Mouse (Mus musculus) embryo, embryonic 10.5 days (tissue): ENCODE measurements at regions not wholly inside any gene's neighbourhood (a gene's known extent, or its start where the extent isn't known, plus 50 kb on each side); places are given as distances from the start of the nearest gene placed in this dataset.
A peak's percentile ranks its signal among the peaks of the same experiment; 100 is the strongest.
"Not testable (repeated sequence)": the region's sequence is repeated elsewhere in the genome, so short reads cannot be mapped to it uniquely, and the experiment has no call there.

Experiments
- DNase-seq: peaks from one replicate; pipeline ENCODE4 v3.0.0-alpha.2; 2015; ENCODE audit warnings: low spot score

DNA sequence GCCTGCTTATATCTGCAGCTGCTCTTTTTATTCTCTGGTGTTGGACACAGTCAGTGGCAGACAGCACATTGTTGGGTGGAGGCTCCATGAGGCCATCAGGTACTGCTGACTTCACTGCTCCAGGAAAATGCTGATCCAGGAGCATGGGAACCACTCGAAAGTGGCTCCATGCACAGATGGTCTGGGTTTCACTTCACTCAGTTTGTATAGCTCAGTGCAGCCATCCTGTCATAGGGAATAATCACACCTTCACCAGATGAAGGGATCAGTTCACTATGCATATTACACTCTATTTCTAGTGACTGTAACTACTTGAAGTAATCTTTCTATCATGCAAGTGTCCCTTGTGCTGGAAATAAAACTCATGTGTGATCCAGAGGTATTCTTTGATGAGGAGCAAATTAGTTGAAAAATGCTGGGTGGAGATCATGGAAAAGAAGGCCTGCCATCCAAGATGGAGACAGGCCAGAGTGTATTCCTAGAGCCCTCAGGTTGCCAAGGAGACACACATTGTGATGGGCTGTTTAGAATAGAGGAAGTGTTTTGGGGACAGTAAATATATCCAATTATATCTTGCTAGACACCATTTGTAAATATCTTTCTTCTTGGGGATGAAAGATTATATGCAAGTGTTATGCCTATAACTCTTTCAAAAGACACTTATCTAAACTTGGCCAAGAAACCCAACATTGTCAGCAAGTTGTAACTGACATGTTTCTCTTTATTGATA lies 103.7 kb upstream of the Arhgap42 start:
- DNase-seq = no peak

DNA sequence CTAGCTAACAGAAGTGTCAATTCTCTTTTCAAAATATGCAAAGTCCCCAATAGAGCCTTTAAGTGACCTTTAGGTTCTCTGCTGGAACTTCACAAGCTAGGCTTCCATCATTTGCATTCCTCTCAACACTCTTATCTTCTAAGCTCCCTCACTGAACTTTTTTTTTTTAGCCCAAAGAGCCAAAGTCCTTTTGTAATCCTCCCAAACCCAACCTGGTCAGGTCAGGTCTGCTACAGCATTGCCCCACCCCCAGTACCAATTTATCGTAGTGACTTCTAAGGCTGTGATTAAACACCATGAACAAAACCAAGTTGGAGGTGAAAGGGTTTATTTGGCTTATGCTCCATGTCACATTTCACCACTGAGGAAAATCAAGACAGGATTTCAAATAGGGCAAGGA lies 79.7 kb upstream of the Arhgap42 start:
- DNase-seq = no peak

DNA sequence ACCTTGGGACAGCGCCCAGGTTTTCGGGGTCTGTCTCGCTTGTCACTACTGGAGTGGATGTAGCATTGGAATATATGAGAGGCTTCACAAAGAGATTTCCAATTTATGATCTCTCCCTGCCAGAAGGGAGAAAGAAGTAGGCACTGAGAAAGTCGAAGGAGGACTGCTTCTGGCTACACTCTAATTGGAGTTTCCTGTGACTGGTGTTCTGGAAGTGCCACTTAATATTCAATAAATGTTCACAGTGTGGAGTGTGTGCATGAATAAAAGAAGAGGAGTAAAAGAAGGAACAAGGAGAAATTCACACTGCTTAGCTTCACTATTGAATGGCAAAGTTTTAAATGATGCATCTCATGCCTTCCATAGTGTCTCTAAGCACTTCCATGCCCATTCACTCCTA lies 77.1 kb upstream of the Arhgap42 start:
- no peak for DNase-seq

DNA sequence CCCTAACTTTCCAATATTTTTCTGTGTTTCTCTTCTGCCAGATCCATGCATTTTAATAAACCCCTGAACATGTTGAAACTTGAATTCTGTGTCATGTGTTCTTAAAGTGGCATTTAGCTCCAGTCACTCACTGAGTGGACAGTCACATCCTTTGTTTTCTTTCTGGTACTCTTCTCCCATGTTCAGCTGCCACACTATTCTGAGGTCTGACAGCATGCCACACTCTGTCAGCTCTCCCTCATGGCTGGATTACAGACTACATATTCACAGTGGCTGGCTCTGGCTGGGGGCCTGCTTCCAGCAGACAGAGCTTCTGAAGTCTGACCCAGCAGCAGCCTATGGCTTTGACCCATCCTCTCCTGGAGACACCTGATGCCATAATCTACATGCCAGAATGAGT lies 73.4 kb upstream of the Arhgap42 start:
- peak; percentile 21 for DNase-seq

DNA sequence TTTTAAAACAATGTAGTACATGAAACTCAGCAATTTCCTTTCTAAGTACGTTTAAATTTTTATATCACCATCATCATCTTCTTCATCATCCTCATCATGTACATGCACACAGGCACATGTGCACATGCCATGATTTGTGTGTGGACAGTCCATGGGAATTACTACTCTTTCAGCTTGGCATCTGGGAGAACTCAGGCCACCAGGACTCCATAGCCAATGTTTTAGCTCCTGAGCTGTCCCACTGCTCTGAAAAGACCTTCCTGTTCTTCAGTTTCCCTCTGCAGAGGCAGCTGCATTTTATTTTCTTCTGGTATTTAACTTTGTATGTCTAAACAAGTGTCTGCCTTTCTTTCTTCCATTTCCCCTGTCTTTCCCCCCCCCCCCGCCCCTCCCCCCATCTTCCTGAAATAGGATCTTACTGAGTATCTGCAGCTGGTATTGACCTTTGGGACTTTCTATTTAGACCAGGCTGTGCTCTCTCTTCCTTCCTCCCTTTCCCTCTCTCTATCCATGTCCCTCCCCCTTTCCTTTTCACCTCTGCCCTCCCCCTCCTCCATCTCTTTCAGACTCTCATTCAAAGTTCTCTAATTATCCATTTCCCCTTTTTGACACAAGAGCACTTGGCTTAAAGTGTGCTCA lies 72.8 kb upstream of the Arhgap42 start:
- DNase-seq = peak; percentile 46

DNA sequence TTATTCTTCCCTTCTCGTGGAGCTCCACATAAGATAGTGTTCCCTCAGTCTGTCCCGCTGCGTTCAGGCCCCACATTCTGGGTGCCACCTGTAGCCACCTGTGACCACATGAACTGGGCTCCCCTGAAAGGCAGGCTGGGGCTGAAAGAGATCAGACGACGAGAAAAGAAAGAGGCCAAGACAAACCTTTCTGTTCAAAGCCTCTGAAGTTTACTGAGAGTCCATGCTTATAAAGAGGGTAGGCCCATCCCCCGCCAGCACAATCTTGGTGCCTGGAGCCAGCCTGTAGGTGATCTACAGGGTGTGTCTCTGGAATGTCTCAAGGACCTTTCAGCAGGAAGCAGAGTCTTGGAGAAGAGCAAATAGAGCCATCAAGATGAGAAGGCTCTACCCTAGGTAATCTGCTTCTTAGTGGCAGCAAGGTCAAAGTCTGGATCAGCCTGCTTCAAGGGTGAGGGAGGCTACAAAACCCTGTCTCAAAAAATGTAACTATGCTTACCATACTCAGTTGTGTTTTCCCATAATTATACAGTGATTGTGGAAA lies 72.2 kb upstream of the Arhgap42 start:
- not testable (repeated sequence) for DNase-seq

DNA sequence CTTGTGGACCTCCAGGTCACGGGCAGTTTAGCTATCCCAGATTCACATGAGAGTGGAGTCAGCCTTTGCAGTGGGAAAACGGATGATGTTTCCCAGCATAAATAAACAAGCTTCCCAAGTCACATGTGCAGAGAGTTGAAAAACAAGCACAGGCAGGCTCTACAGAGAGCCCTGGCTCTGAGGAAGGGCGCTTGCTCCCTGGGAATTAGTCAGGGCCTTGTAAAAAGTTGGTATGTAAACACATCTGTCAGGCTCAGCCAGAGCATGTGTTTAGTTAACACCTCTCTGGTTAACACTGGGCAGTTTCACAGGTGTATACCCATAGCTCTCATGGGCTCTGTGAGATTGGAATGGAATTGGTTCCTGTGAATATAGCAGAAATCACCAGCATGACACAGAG lies 51.9 kb upstream of the Arhgap42 start:
- DNase-seq = peak; percentile 31

DNA sequence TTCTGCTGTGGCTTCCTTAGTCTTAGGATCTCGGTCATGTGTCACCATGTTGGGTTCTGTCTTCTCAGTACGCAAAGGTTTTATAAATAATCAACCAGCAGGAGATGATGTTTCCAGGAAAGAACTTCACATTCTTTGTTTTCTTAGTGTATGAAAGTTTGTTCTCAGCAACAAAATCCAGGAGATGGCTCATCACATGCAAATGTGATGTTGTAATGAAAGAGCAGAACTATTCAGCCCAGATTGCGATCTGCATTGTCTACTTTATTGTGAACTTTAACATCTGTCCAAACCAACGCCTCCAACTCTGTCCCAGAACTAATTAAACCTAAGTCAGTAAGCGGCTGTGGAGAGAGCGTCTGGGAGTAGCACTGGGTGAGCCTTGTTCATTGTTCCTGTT lies 50.7 kb upstream of the Arhgap42 start:
- no peak for DNase-seq
